Mouse (Mus musculus): Measurements from ENCODE around the gene Cir1.

DNA sequence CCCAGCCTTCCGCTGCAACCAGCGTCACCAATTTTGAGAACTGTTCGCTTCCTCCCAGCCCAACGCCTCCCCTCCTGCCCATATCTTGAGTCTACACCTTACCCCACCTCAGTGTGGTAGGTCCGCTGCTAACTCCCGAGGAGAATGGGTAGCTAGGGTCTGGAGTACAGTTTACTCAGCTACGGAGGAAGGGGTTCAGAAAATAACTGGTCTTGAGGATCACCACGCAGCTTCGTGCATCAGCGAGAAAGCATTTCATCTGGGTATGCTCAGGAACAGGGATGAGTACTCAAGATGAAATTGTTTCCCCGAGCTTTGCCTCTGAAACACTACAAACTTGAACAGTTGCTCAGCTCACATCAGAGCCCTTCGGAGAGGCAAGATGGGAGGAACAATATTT, 44.2 kb downstream of the Cir1 start:
- TF ChIP-seq CTCF (IDR thresholded peaks at IDR 0.05; ENCODE audit: borderline replicate concordance, control insufficient read depth, extremely low read depth, insufficient read depth, low read length, poor library complexity) (no peak), POLR2A (IDR thresholded peaks at IDR 0.05; ENCODE audit: control insufficient read depth, extremely low read depth, insufficient read depth, low read length, poor library complexity) (no peak)

All from thymus, adult 2 months (tissue).